Mouse (Mus musculus) liver, embryonic 11.5 days (tissue): ENCODE measurements around the gene Zfp64. TPM values are rescaled to one million over a fixed set of nuclear protein-coding genes. Genes with fewer than 3 reads are reported as not detected.

ENCODE experiments used
- ATAC-seq: fragments of 200-750 bp; cut with Nextera tagmentation; replicated peaks from 2 replicates; pipeline ENCODE4 v1.8.0; 2017; ENCODE audit warnings: moderate number of reproducible peaks, mild to moderate bottlenecking, moderate TSS enrichment, moderate library complexity; ENCODE audit not compliant: low FRiP score
- DNase-seq: peaks from one replicate; pipeline ENCODE4 v3.0.0-alpha.2; 2017; ENCODE audit warnings: low spot score
- H3K27ac ChIP-seq: fragments of 300-500 bp; sonication (generic); 2 replicates; pipeline ENCODE4 v1.5.1; 2014; ENCODE audit warnings: mild to moderate bottlenecking, low read depth, low read length, control low read depth
- H3K27me3 ChIP-seq: fragments of 300-500 bp; sonication (generic); replicated peaks from 2 replicates; pipeline ENCODE4 v1.6.1; 2014; ENCODE audit warnings: low read length, mixed read lengths; ENCODE audit not compliant: control insufficient read depth, insufficient read depth
- H3K36me3 ChIP-seq: fragments of 300-500 bp; sonication (generic); 2 replicates; pipeline ENCODE4 v1.6.1; 2014; ENCODE audit warnings: mild to moderate bottlenecking, low read length, moderate library complexity, mixed read lengths; ENCODE audit not compliant: control insufficient read depth, insufficient read depth
- H3K4me1 ChIP-seq: fragments of 300-500 bp; sonication (generic); replicated peaks from 2 replicates; pipeline ENCODE4 v1.6.1; 2014; ENCODE audit warnings: low read length, mixed read lengths; ENCODE audit not compliant: control insufficient read depth, insufficient read depth
- H3K4me2 ChIP-seq: fragments of 300-500 bp; sonication (generic); 2 replicates; pipeline ENCODE4 v1.6.1; 2014; ENCODE audit warnings: mild to moderate bottlenecking, control low read depth, moderate library complexity
- H3K4me3 ChIP-seq: fragments of 300-500 bp; sonication (generic); 2 replicates; pipeline ENCODE4 v1.5.1; 2014; ENCODE audit warnings: low read depth, low read length, control low read depth
- H3K9ac ChIP-seq: fragments of 300-500 bp; sonication (generic); 2 replicates; pipeline ENCODE4 v1.6.1; 2014; ENCODE audit warnings: low read depth, low read length, control low read depth
- H3K9me3 ChIP-seq: fragments of 300-500 bp; sonication (generic); 2 replicates; pipeline ENCODE4 v1.6.1; 2016; ENCODE audit warnings: low read length, inconsistent platforms, mixed read lengths; ENCODE audit not compliant: control insufficient read depth
- WGBS: fragments of 180-500 bp; shearing (Covaris S2); extraction: QIAGEN DNeasy Blood & Tissue Kit; methylation state at CpG from one replicate; pipeline ENCODE4 v1.1.7; 2014; 5-methylcytosine and 5-hydroxymethylcytosine counted together
- polyA plus RNA-seq: library from polyadenylated mRNA; unstranded; fragments of >200 nt; fragmentation: Nextera tagmentation; extraction: Ambion mirVana; gene quantifications from 2 replicates; pipeline ENCODE4 v1.2.1, GENCODE M21; 2014

Zfp64 gene
- polyA plus RNA-seq, 1 experiment from 2014 or later, result 30.6 TPM

DNA sequence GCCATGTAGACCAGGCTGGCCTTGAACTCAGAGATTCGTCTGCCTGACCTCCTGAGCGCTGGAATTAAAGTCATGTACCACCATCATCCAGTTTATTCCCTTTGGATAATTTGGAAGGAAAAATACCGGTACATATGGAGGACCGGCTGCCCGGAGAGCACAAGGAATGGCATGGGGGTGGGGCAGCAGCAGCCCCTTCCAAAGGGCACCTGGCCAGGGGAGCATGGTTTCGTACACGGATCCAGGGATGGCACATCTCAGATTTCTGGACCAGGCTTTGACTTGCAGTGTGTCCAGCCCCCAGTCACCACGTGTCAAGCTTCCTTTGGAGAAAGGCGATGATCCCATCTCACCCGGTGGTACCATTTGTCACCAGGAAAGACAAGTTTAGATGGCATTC, 78.8 kb downstream of the Zfp64 start:
- Histone ChIP-seq H3K4me1 (peaks cover 3% of the 10 kb centered on the region), H3K4me3 (no peak overlapping the region), H3K9me3 (no peaks in the 10 kb centered on the region), H3K4me2 (no peak overlapping the region), H3K27ac (no peak overlapping the region), H3K36me3 (no peaks in the 10 kb centered on the region), H3K9ac (no peak overlapping the region), H3K27me3 (no peaks in the 10 kb centered on the region)
- 87% methylated on average over 10 of the region's 10 CpGs for WGBS
- DNase-seq, result no peak
- no peak for ATAC-seq

DNA sequence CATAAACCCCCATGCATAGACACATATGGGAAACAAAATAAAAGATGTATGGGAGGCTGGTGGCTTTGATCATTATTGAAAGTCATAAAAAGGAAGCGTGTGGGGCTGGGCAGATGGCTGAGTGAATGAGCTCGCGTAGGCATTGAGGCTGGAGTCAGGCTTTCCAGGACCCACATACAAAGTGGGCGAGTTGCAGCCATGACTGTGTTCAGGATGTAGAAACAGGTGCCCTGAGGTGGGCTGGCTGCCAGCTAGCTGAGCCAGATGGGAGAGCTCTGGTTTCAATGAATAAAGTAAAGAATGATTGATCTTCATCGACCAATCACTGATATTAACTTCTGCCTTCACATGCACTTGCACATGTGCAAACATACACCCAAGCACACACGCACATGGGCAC, 80.9 kb downstream of the Zfp64 start:
- H3K27ac ChIP-seq, result no peak overlapping the region
- DNase-seq, result no peak
- no peak for ATAC-seq
- H3K4me2 ChIP-seq, result no peak overlapping the region
- no peak overlapping the region for H3K4me3 ChIP-seq
- H3K27me3 ChIP-seq, result no peaks in the 10 kb centered on the region
- no peaks in the 10 kb centered on the region for H3K36me3 ChIP-seq
- H3K9me3 ChIP-seq, result no peaks in the 10 kb centered on the region
- peaks cover 3% of the 10 kb centered on the region for H3K4me1 ChIP-seq
- no peak overlapping the region for H3K9ac ChIP-seq
- WGBS, result 92% methylated on average over 6 of the region's 6 CpGs

DNA sequence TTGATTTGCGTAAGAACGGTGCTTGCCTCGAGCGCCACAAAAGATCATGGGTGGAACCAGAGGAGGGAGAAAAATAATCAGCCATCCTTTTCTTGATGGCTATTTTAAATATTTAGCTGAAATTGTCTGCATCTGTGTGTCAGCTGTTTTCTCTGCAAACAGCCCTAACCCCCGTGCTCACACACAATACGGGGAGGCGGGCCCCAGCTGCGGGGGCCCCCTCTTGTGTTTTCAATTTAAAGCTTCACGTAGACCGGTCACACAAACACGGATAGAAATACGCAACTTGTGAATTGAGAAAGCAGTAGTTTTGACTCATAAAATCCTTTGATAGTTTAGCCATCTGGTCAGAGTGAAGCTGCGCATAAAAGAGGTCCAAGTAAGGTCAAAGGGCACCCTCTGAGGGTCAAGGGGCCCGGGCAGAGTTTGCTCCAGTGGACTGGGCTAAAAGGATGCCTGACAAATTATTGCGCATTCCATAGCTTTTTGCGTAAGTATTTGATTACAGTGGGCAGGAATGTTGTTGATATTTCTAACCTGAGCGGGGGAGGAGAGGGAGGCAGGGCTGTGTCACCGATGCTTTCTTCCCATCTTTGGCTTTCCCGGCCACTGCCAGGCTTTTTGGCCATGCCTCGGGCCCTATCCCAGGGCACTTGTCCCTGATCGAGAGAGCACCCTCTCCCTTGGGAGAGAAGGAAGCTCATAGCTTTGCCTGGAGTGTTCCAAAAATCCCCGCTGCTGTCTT, 83.4 kb downstream of the Zfp64 start:
- no peak overlapping the region for H3K4me3 ChIP-seq
- H3K9ac ChIP-seq, result no peak overlapping the region
- WGBS, result 49% methylated on average over 22 of the region's 22 CpGs
- H3K36me3 ChIP-seq, result no peaks in the 10 kb centered on the region
- no peak overlapping the region for H3K4me2 ChIP-seq
- no peaks in the 10 kb centered on the region for H3K27me3 ChIP-seq
- no peak overlapping the region for H3K27ac ChIP-seq
- DNase-seq (no peak), ATAC-seq (no peak)
- no peaks in the 10 kb centered on the region for H3K9me3 ChIP-seq
- peaks cover 3% of the 10 kb centered on the region for H3K4me1 ChIP-seq

DNA sequence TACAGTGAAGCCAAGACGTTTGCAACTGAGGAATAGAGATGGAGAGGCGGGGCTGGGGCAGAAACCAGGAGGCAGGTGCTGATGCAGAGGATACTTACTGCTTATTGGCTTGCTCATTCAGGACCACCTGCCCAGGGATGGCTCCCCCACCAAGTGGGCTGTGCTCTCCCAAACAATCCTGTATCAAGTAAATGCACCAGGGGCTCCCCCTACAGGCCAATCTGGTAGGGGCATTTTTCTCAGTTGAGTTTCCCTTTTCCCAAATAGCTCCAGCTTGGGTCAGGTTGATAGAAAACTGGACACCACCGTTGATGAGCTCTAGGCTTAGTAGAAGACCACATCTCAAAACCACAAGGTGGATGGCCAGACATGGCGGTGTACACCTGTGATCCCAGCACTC, 84.9 kb downstream of the Zfp64 start:
- no peak for ATAC-seq
- DNase-seq, result no peak
- H3K4me3 ChIP-seq, result no peak overlapping the region
- no peaks in the 10 kb centered on the region for H3K27me3 ChIP-seq
- H3K4me1 ChIP-seq, result peaks cover 3% of the 10 kb centered on the region
- no peaks in the 10 kb centered on the region for H3K9me3 ChIP-seq
- WGBS, result 58% methylated on average over 4 of the region's 4 CpGs
- H3K36me3 ChIP-seq, result no peaks in the 10 kb centered on the region
- no peak overlapping the region for H3K4me2 ChIP-seq
- H3K9ac ChIP-seq, result no peak overlapping the region
- no peak overlapping the region for H3K27ac ChIP-seq

DNA sequence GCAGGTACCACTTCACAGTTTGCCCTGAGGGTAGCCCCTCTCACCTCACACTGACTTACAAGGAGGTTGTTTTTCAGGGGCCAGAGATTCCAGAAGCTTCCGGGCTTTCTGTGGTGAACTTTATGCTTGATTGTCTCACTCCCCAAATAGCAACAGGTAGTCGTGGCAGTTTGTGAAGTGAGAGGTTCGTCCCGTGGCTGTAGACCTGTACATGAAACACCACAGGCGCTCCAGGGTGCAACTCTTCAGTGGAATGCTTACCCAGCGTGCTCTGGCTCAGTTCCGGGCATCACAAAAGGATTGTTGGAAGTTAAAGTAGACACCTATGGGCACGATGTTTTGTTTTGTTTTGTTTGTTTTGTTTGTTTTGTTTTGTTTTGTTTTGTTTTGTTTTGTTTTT, 88.4 kb downstream of the Zfp64 start:
- DNase-seq, result no peak
- H3K9me3 ChIP-seq, result no peaks in the 10 kb centered on the region
- H3K36me3 ChIP-seq, result no peaks in the 10 kb centered on the region
- no peak overlapping the region for H3K9ac ChIP-seq
- 77% methylated on average over 8 of the region's 8 CpGs for WGBS
- H3K4me3 ChIP-seq, result no peak overlapping the region
- no peak overlapping the region for H3K4me2 ChIP-seq
- no peak overlapping the region for H3K27ac ChIP-seq
- ATAC-seq, result no peak
- H3K27me3 ChIP-seq, result no peaks in the 10 kb centered on the region
- H3K4me1 ChIP-seq, result no peaks in the 10 kb centered on the region

- H3K9me3 ChIP-seq, result no peaks in the 10 kb centered on the region
- H3K4me1 ChIP-seq, result no peaks in the 10 kb centered on the region
- H3K4me3 ChIP-seq, result no peak overlapping the region
- WGBS, result 56% methylated on average over 10 of the region's 10 CpGs
- no peaks in the 10 kb centered on the region for H3K36me3 ChIP-seq
- H3K9ac ChIP-seq, result no peak overlapping the region
- no peak overlapping the region for H3K27ac ChIP-seq
- DNase-seq (no peak), ATAC-seq (no peak)
- H3K4me2 ChIP-seq, result no peak overlapping the region
- no peaks in the 10 kb centered on the region for H3K27me3 ChIP-seq
Observed at GRCm38 (mm10) chr2:168866436-168866835, 89.0 kb downstream of the Zfp64 start.

DNA sequence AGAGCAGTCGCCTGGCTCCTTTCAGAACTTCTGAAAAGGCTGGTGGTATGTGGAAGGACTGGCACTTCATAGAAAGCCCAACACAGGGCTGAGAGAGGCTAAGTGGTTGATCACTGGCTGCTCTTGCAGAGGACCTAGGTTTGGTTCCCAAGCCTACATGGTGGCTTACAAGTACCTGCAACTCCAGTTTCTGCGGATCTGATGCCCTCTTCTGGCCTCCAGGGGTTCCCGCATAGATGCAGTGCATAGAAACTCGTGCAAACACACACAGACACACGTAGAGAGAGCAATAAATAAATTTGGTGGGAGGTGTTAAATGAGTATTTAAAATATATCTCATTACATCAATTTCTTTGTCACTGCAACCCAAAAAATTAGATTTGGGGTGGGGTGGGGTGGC, 90.5 kb downstream of the Zfp64 start:
- no peaks in the 10 kb centered on the region for H3K9me3 ChIP-seq
- no peaks in the 10 kb centered on the region for H3K36me3 ChIP-seq
- no peak overlapping the region for H3K9ac ChIP-seq
- no peak overlapping the region for H3K27ac ChIP-seq
- DNase-seq (no peak), ATAC-seq (no peak)
- H3K4me3 ChIP-seq, result no peak overlapping the region
- no peak overlapping the region for H3K4me2 ChIP-seq
- 81% methylated on average over 5 of the region's 5 CpGs for WGBS
- no peaks in the 10 kb centered on the region for H3K4me1 ChIP-seq
- no peaks in the 10 kb centered on the region for H3K27me3 ChIP-seq

GRCm38 (mm10) chr2:168862694-168863093, 92.7 kb downstream of the Zfp64 start:
- H3K9ac ChIP-seq, result no peak overlapping the region
- no peak overlapping the region for H3K4me3 ChIP-seq
- DNase-seq, result no peak
- H3K4me2 ChIP-seq, result no peak overlapping the region
- H3K27ac ChIP-seq, result no peak overlapping the region
- ATAC-seq, result no peak
- H3K36me3 ChIP-seq, result no peaks in the 10 kb centered on the region
- H3K4me1 ChIP-seq, result no peaks in the 10 kb centered on the region
- H3K27me3 ChIP-seq, result no peaks in the 10 kb centered on the region
- WGBS, result 52% methylated on average over 4 of the region's 4 CpGs
- no peaks in the 10 kb centered on the region for H3K9me3 ChIP-seq

DNA sequence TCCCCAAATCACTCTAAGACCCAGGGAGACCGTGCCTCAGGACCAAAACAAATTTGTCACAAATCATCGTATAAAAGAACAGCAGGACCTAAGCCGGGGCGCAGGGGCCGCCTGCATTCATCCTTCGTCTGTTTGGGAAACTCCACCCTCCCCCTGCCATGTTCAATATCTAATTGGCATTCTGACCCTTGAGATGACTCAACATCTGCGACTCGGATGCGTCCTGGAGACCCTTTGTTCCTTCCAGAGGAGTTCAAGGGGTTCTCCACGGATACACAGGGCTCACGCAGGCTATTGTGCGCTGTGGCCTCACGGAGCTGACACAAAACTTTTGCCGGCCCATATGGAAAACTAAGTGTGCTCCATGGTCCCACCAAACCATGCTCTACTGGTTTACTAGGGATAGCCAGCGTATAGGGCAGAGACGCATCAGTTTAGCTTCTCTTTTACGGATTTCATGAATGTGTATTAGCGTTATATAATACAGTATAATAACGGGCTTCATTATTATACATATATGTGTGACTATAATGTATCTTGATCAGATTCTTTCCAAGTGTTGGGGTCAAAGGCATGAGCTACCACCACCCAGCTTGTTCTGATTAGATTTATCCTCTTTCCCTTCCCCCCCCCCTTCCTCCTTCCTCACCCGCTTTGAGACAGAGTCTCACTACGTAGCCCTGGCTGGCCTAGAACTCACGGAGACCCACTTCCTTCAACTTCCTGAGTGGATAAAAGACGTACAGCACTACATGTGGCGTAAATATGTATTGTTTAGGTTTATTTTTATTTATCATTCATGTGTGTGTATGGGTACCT, 94.3 kb downstream of the Zfp64 start:
- no peak overlapping the region for H3K4me3 ChIP-seq
- ATAC-seq (no peak), DNase-seq (no peak)
- no peak overlapping the region for H3K4me2 ChIP-seq
- no peaks in the 10 kb centered on the region for H3K36me3 ChIP-seq
- WGBS, result 73% methylated on average over 24 of the region's 24 CpGs
- no peaks in the 10 kb centered on the region for H3K9me3 ChIP-seq
- H3K4me1 ChIP-seq, result no peaks in the 10 kb centered on the region
- no peaks in the 10 kb centered on the region for H3K27me3 ChIP-seq
- no peak overlapping the region for H3K27ac ChIP-seq
- no peak overlapping the region for H3K9ac ChIP-seq
